Mouse (Mus musculus) cerebellum, adult 2 months (tissue): ENCODE results near the gene Gtf3c5.

Source experiments
- CTCF ChIP-seq: fragments of 200-500 bp; IDR thresholded peaks from 2 replicates; pipeline ENCODE4 v1.5.1; 2011; ENCODE audit warnings: low read depth, mild to moderate bottlenecking, control low read depth, low read length, moderate library complexity, borderline replicate concordance; ENCODE audit not compliant: insufficient read depth
- POLR2A ChIP-seq: fragments of 200-500 bp; IDR thresholded peaks from 2 replicates; pipeline ENCODE4 v1.6.1; 2011; ENCODE audit warnings: low read length, control low read depth, borderline replicate concordance; ENCODE audit not compliant: insufficient read depth

DNA sequence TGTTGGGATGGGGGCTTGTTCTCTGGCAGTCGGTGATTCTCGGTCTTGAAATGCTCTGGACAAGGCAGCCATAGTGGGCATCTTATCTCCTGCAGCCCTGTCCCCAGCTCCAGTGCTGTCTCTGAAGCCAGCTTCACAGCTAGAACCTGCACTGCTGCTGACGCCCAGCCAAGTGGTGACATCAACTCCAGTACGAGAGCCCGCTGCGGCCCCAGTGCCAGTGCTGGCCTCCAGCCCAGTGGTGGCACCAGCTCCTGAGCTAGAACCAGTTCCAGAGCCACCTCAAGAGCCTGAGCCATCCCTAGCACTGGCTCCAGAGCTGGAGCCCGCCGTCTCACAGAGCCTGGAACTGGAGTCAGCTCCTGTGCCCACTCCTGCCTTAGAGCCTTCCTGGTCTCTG lies 39.7 kb downstream of the Gtf3c5 start:
- TF ChIP-seq POLR2A (no peak), CTCF (no peak)
